Mouse (Mus musculus): ENCODE data around the gene Sag.

DNA sequence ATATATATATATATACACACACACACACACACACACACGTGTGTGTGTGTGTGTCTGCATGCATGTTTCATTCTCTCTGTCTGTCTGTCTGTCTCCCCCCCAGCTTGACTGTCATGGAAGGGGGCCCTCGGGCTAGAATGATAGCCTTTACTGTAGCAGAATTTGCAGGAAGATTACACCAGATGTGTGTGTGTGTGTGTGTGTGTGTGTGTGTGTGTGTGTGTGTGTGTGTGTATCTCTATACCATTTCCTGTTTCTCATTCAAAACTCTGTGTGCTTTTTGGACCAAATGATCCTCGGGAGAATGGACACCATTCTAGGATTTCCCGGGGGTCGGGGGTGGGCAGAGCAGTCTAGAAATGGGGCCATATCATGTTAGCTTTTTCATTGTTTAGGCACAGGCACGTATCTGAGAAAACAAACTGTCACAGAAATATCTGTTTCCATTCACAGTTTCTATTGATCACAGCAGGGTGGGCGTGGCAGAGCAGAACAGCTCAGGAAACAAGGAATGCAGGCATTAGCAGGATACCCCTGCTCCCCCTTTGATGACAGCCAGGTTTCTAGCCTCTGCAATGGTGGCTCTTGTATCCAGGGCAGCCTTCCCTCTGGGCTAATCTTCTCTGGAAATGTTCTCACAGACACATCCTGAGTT lies 25.6 kb downstream of the Sag start:
- TF ChIP-seq CTCF (conservative IDR thresholded peaks at IDR 0.05; ENCODE audit: low read length), result no peak
- TF ChIP-seq NANOG (IDR thresholded peaks at IDR 0.05; ENCODE audit: borderline replicate concordance, low read length), result no peak

All from E14TG2a.4 (cell line).